Mouse (Mus musculus) forebrain, embryonic 12.5 days (tissue): ENCODE results near the gene Acss2. TPM values are rescaled to one million over a fixed set of nuclear protein-coding genes. Genes with fewer than 3 reads are reported as not detected.
"Not testable (repeated sequence)": the region's sequence is repeated elsewhere in the genome, so short reads cannot be mapped to it uniquely, and the experiment has no call there.

Experiments used
- ATAC-seq: fragments of 200-750 bp; cut with Nextera tagmentation; 2 replicates; pipeline ENCODE4 v1.8.0; 2017; ENCODE audit warnings: moderate TSS enrichment; ENCODE audit not compliant: low FRiP score
- H3K27ac ChIP-seq: fragments of 300-500 bp; sonication (generic); 2 replicates; pipeline ENCODE4 v1.5.1; 2016; ENCODE audit warnings: mild to moderate bottlenecking
- H3K27me3 ChIP-seq: fragments of 300-500 bp; sonication (generic); 2 replicates; pipeline ENCODE4 v1.6.1; 2016; ENCODE audit warnings: mild to moderate bottlenecking
- H3K36me3 ChIP-seq: fragments of 300-500 bp; sonication (generic); replicated peaks from 2 replicates; pipeline ENCODE4 v1.6.1; 2016; ENCODE audit warnings: mild to moderate bottlenecking
- H3K4me1 ChIP-seq: fragments of 300-500 bp; sonication (generic); 2 replicates; pipeline ENCODE4 v1.6.1; 2016
- H3K4me2 ChIP-seq: fragments of 300-500 bp; sonication (generic); 2 replicates; pipeline ENCODE4 v1.6.1; 2016; ENCODE audit warnings: mild to moderate bottlenecking, moderate library complexity
- H3K4me3 ChIP-seq: fragments of 300-500 bp; sonication (generic); replicated peaks from 2 replicates; pipeline ENCODE4 v1.5.1; 2016; ENCODE audit warnings: mild to moderate bottlenecking
- H3K9ac ChIP-seq: fragments of 300-500 bp; sonication (generic); 2 replicates; pipeline ENCODE4 v1.6.1; 2016; ENCODE audit warnings: mild to moderate bottlenecking
- H3K9me3 ChIP-seq: fragments of 300-500 bp; sonication (generic); 2 replicates; pipeline ENCODE4 v1.6.1; 2016
- WGBS: fragments of 180-500 bp; shearing (Covaris S2); methylation state at CpG from one replicate; pipeline ENCODE4 v1.1.7; 2016; 5-methylcytosine and 5-hydroxymethylcytosine counted together
- polyA plus RNA-seq: library from polyadenylated mRNA; unstranded; fragments of >200 nt; fragmentation: Nextera tagmentation; extraction: Ambion mirVana; gene quantifications from 2 replicates; pipeline ENCODE4 v1.2.1, GENCODE M21; 2016

Gene Acss2
- polyA plus RNA-seq, 1 experiment from 2014 or later, result 22.5 TPM

DNA sequence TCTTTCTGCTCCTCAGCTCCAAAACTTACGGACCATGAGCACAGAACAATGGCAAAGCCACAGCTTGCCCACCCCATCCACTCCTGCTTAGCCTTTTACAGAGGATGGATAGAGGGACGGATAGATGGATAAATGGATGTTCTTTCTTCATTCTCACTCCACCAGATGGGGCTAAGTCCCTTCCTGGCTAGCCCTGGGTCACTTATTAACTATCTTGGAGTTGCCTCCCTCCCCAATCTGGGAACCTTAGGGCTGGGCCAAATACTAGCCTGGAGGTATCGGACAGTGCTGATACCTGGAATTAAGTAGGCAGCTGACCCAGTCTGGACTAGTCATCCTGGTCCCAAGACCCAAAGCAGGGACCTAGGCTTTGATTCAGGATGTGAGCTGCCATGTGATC is 86.0 kb downstream of the Acss2 start:
- Histone ChIP-seq H3K4me3 (no peak overlapping the region), H3K36me3 (no peaks in the 10 kb centered on the region), H3K9me3 (no peaks in the 10 kb centered on the region), H3K4me2 (no peak overlapping the region), H3K27ac (no peak overlapping the region), H3K27me3 (no peaks in the 10 kb centered on the region; the same call in 1 of the 2 replicates), H3K9ac (no peak overlapping the region), H3K4me1 (no peaks in the 10 kb centered on the region)
- ATAC-seq, result no peak
- WGBS, result 67% methylated on average over 3 of the region's 3 CpGs

GRCm38 (mm10) chr2:155604560-155605235 is 87.0 kb downstream of the Acss2 start:
- 60% methylated on average over 10 of the region's 10 CpGs for WGBS
- Histone ChIP-seq H3K9ac (no peak overlapping the region), H3K27me3 (no peaks in the 10 kb centered on the region; the same call in 1 of the 2 replicates), H3K27ac (no peak overlapping the region), H3K9me3 (no peaks in the 10 kb centered on the region), H3K4me2 (no peak overlapping the region), H3K4me3 (no peak overlapping the region), H3K4me1 (no peaks in the 10 kb centered on the region), H3K36me3 (no peaks in the 10 kb centered on the region)
- no peak for ATAC-seq

DNA sequence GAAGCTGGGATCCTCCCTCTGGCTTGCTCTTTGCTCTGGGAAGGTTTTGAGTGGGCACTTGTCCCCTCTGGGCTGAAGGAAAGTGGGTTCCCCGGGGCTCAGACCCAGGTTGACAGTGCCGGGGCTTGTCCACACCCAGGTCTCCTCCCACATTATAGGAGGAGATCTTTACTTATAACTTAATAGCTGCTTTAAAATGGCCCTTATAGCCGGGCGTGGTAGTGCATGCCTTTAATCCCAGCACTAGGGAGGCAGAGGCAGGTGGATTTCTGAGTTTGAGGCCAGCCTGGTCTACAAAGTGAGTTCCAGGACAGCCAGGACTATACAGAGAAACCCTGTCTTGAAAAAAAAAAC is 87.5 kb downstream of the Acss2 start:
- not testable (repeated sequence) for ATAC-seq, H3K4me1 ChIP-seq, H3K36me3 ChIP-seq, H3K9ac ChIP-seq, H3K4me2 ChIP-seq, H3K27ac ChIP-seq, H3K9me3 ChIP-seq, H3K4me3 ChIP-seq, H3K27me3 ChIP-seq
- WGBS, result 88% methylated on average over 4 of the region's 4 CpGs

DNA sequence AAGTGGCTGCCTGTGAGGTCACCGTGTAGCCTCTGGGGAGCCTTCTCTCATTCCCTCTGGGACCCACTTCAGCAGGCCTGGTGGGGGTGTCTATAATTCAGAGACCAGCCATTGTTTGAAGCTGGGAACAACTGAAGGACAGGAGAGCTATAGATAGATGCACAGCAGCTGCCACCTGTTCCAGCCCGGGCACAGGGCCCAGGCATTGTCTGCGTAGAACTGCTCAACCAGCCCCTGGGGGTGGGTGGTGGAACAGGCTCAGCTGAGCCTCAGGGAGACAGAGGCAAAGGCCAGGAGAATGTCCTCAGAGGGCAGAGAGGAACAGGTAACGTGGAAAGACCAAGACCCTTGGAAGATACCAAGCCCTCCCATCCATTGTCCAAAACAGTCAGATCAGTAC is 88.6 kb downstream of the Acss2 start:
- H3K9me3 ChIP-seq, result no peaks in the 10 kb centered on the region
- H3K27me3 ChIP-seq, result no peaks in the 10 kb centered on the region; the same call in 1 of the 2 replicates
- no peaks in the 10 kb centered on the region for H3K4me1 ChIP-seq
- H3K4me2 ChIP-seq, result no peak overlapping the region
- WGBS, result 85% methylated on average over 4 of the region's 4 CpGs
- H3K9ac ChIP-seq, result no peak overlapping the region
- no peak overlapping the region for H3K27ac ChIP-seq
- ATAC-seq, result no peak
- H3K36me3 ChIP-seq, result no peaks in the 10 kb centered on the region
- no peak overlapping the region for H3K4me3 ChIP-seq

DNA sequence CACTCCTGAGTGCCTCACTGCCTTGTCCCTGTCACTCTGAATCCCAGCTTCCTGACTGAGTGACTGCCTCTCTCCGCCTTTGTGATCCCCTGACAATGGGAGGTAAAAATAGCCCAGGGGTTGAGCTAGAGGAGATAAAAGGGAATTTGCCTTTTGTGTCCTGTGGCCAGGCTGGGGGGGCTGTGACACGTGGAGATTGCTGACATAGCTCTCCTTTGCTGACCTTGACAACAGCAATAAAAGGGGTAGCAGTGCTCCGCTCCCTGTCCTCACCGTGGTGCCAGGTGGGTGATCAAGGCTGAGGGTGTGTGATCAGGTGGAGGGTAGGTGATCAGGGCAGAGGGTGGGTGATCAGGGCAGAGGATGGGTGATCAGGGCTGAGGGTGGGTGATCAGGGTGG is 93.2 kb downstream of the Acss2 start, which contains the start of gene Myh7b:
Gene Myh7b (plus strand): TSS at position 235 of the 400 bp plus-strand sequence.
- Histone ChIP-seq H3K4me3 (no peak within 1 kb of the TSS), H3K36me3 (no peaks in the 10 kb centered on the region), H3K27me3 (peaks cover 14% of the 10 kb centered on the region), H3K9ac (no peak within 1 kb of the TSS), H3K4me1 (peaks cover 6% of the 10 kb centered on the region), H3K9me3 (no peaks in the 10 kb centered on the region), H3K4me2 (no peak within 1 kb of the TSS), H3K27ac (no peak within 1 kb of the TSS)
- WGBS, result 44% methylated on average over 4 of the region's 4 CpGs
- no peak for ATAC-seq

DNA sequence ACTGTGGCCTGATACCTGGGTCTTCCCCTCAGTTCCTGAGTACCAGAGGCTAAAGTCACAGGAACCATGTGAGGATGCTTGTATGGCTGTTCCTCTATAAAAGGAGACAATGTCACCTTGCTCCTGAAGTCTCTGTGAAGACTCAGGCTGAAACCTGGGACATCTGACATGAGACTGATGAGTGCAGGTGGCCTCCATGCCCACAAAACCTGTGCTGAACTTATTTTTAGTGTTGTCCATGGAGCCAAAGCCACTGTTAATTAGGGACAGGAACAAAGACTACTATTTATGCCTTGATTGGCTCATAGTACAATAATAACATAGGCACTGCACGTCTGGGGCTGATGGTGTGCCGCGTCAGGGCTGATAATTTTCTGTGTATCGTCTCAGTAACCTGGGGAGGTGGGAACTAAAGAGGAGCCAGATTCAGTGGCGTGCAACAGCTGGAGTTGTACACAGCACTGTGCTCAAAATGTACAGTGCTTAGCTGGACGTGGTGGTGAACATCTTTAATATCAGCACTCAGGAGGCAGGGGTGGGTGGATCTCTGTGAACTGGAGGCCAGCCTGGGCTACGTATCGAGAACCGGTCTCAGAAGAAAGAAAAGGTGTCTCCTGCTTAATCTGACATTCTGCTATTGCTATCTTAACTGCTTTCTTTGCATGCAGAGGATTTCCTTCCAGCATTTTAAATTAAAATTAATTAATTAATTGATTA is 94.2 kb downstream of the Acss2 start:
- WGBS, result 85% methylated on average over 9 of the region's 9 CpGs
- Histone ChIP-seq H3K4me3 (no peak overlapping the region), H3K9ac (no peak overlapping the region), H3K4me1 (peaks cover 6% of the 10 kb centered on the region), H3K27ac (no peak overlapping the region), H3K9me3 (no peaks in the 10 kb centered on the region), H3K27me3 (peaks cover 14% of the 10 kb centered on the region), H3K36me3 (no peaks in the 10 kb centered on the region), H3K4me2 (no peak overlapping the region)
- ATAC-seq, result no peak

GRCm38 (mm10) chr2:155613326-155613755 is 95.6 kb downstream of the Acss2 start:
- H3K9me3 ChIP-seq, result no peaks in the 10 kb centered on the region
- peak; percentile 75; the same call in 1 of the 2 replicates for ATAC-seq
- 5% methylated on average over 20 of the region's 20 CpGs for WGBS
- no peaks in the 10 kb centered on the region for H3K36me3 ChIP-seq
- H3K4me3 ChIP-seq, result peak overlapping the region; percentile 26
- peaks cover 14% of the 10 kb centered on the region for H3K27me3 ChIP-seq
- peaks cover 6% of the 10 kb centered on the region for H3K4me1 ChIP-seq
- H3K9ac ChIP-seq, result no peak overlapping the region
- no peak overlapping the region for H3K27ac ChIP-seq
- peak overlapping the region; percentile 50 for H3K4me2 ChIP-seq

DNA sequence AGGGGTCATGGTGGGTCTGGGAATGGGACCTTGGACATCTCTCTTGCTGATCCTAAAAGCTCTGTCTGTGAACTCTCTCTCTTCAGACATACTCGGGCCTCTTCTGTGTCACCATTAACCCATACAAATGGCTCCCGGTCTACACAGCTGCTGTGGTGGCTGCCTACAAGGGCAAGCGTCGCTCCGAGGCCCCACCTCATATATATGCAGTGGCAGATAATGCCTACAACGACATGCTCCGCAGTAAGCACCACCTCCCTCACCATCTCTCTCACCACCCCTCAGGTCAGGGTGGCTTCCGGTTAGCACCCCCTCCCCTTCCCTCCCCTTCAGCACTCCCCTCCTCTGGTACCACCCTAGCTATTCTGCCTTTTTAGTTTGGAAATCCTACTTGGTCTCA is 96.2 kb downstream of the Acss2 start:
- Histone ChIP-seq H3K9me3 (no peaks in the 10 kb centered on the region), H3K9ac (no peak overlapping the region), H3K36me3 (no peaks in the 10 kb centered on the region), H3K27ac (no peak overlapping the region), H3K4me1 (peaks cover 6% of the 10 kb centered on the region), H3K4me2 (peak overlapping the region; percentile 50), H3K27me3 (peaks cover 14% of the 10 kb centered on the region; the same call in 1 of the 2 replicates), H3K4me3 (no peak overlapping the region)
- no peak for ATAC-seq
- 69% methylated on average over 8 of the region's 8 CpGs for WGBS

GRCm38 (mm10) chr2:155616971-155617370 is 99.2 kb downstream of the Acss2 start:
- Histone ChIP-seq H3K27ac (no peak overlapping the region), H3K4me3 (no peak overlapping the region), H3K4me2 (no peak overlapping the region), H3K36me3 (no peaks in the 10 kb centered on the region), H3K9me3 (no peaks in the 10 kb centered on the region), H3K27me3 (peaks cover 23% of the 10 kb centered on the region), H3K9ac (no peak overlapping the region), H3K4me1 (peaks cover 8% of the 10 kb centered on the region)
- WGBS, result 55% methylated on average over 6 of the region's 6 CpGs
- no peak for ATAC-seq

DNA sequence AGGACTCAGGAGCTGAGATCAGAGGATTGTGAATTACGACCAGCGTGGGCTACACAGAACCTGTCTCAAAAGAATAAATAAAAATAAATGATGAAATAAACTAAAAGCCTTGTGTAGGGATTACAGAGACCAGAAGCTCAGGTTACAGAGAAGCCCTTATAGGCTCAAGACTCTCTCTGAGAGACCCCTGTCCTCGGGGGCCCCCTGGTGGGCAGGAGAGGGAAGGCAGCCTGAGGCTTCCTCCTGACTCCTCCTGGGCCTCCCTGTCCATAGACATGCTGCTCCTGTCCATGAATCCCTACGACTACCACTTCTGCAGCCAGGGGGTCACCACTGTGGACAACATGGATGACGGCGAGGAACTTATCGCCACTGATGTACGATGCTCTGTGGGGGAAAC is 102.1 kb downstream of the Acss2 start:
- Histone ChIP-seq H3K9ac (no peak overlapping the region), H3K27me3 (peaks cover 18% of the 10 kb centered on the region), H3K9me3 (no peaks in the 10 kb centered on the region), H3K4me3 (no peak overlapping the region), H3K4me1 (0 out of 2 replicates have a peak, but pooled peaks cover 2% of the 10 kb centered on the region), H3K4me2 (no peak overlapping the region), H3K27ac (no peak overlapping the region), H3K36me3 (no peaks in the 10 kb centered on the region)
- peak; percentile 71 for ATAC-seq
- WGBS, result 17% methylated on average over 8 of the region's 8 CpGs

DNA sequence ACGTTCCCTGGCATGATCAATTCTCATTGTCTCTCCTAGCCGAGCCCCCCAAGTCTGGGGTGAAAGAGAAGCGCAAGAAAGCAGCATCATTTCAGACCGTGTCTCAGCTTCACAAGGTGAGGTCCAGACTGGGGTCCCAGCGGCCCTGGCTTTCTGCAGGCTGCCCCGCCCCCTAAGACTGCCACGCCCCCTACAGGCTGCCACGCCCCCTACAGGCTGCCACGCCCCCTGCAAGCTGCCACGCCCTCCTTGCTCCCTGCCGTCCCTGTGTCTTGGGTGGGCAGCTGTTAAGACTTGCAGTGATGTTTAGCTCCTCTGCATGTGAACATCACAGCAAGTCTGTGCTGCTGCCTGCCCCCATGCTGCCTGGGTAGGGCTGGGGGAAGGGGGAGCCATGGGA is 104.9 kb downstream of the Acss2 start:
- Histone ChIP-seq H3K4me2 (no peak overlapping the region), H3K27me3 (peaks cover 42% of the 10 kb centered on the region), H3K9me3 (no peaks in the 10 kb centered on the region), H3K36me3 (no peaks in the 10 kb centered on the region), H3K27ac (no peak overlapping the region), H3K4me1 (peaks cover 7% of the 10 kb centered on the region; the same call in 1 of the 2 replicates), H3K9ac (no peak overlapping the region), H3K4me3 (no peak overlapping the region)
- 35% methylated on average over 11 of the region's 11 CpGs for WGBS
- no peak for ATAC-seq

DNA sequence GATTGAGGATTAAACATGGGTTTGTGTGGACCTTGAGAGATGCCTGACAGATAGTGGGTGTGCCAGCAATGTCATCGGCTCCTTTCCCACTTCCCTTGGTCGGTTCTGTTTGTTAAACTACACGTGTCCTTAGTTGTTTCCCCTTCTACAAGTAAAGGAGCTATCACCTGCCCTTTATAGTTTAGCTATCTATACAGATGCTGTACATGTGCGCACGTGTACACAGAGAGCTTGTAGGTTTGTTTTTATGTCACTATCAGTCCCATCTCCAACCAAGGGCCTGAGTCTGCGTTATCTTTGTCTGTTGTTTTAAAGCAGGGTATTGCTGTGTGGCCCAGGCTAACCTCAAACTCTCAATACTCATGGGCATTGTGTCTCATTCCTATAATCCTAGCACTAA is 106.2 kb downstream of the Acss2 start:
- peaks cover 8% of the 10 kb centered on the region for H3K4me1 ChIP-seq
- no peak overlapping the region for H3K27ac ChIP-seq
- no peak overlapping the region for H3K4me2 ChIP-seq
- no peak for ATAC-seq
- no peak overlapping the region for H3K4me3 ChIP-seq
- peaks cover 56% of the 10 kb centered on the region for H3K27me3 ChIP-seq
- 88% methylated on average over 6 of the region's 6 CpGs for WGBS
- no peak overlapping the region for H3K9ac ChIP-seq
- H3K36me3 ChIP-seq, result no peaks in the 10 kb centered on the region
- no peaks in the 10 kb centered on the region for H3K9me3 ChIP-seq

- Histone ChIP-seq H3K27me3 (peaks cover 64% of the 10 kb centered on the region), H3K4me2 (no peak overlapping the region), H3K9me3 (no peaks in the 10 kb centered on the region), H3K36me3 (no peaks in the 10 kb centered on the region), H3K27ac (no peak overlapping the region), H3K4me3 (no peak overlapping the region), H3K9ac (no peak overlapping the region), H3K4me1 (peaks cover 13% of the 10 kb centered on the region)
- WGBS, result 39% methylated on average over 10 of the region's 10 CpGs
- no peak for ATAC-seq
These were observed 107.0 kb downstream of the Acss2 start for GRCm38 (mm10) chr2:155624730-155625129.
